Mouse (Mus musculus): ENCODE results near the gene Gm29735.
"Not testable (repeated sequence)": the region's sequence is repeated elsewhere in the genome, so short reads cannot be mapped to it uniquely, and the experiment has no call there.

Gene Gm29735

DNA sequence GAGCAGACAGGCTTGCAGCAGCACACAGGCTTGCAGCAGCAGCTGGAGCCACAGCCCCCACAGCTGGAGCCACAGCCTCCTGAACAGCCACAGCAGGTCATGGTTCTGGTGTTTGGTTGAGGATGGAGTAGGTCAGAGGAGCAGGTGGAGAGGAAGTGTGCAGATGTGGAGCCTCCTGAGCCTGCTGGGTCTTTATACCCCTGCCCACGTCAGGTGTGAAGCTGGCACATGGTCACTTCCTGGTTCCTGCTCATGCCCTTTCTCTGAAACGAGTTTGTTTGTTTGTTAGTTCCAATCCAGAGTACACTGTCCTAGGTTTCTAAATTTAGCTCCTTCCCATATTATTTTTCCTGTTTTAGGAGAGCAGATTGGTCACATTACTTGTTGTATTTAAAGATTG lies at the start of gene Gm29735:
Gene Gm29735, minus strand, starts transcription at position 101 of the 400 bp plus-strand sequence.
- not testable (repeated sequence) for DNase-seq (ENCODE audit: low read depth)

GRCm38 (mm10) chr7:142205488-142205887 lies 48.6 kb upstream of the Gm29735 start:
- no peak for DNase-seq (ENCODE audit: low read depth)

GRCm38 (mm10) chr7:142201064-142201463 lies 44.2 kb upstream of the Gm29735 start, which contains the start of gene Krtap5-3:
Gene Krtap5-3, plus strand, starts transcription at chr7:142201364.
- no peak for DNase-seq (ENCODE audit: low read depth)

DNA sequence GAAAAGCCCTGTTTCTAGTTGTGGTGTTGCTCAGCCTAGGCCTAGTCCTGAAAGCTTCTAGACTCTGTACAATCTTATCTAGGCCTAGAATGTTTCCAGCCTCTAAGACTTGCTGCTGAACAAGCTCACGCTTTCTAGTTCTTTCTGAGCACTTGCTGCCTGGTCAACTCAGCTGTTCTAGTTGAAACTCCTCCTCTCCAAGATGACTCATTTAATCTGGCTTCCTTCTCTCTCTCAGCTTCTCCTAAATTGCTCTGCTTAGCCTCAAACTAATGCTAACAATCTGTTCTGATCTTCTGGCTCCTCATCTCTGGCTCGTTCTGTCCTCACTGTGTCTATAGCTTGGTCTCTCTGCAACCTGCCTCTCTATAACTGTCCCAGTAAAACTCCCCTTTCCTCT lies 41.8 kb upstream of the Gm29735 start:
- DNase-seq (ENCODE audit: low read depth) = no peak

- no peak for DNase-seq (ENCODE audit: low read depth)
Measured at GRCm38 (mm10) chr7:142190289-142190688, 33.4 kb upstream of the Gm29735 start, which contains the start of gene Gm10153. Gene Gm10153, minus strand, starts transcription at chr7:142190389.

DNA sequence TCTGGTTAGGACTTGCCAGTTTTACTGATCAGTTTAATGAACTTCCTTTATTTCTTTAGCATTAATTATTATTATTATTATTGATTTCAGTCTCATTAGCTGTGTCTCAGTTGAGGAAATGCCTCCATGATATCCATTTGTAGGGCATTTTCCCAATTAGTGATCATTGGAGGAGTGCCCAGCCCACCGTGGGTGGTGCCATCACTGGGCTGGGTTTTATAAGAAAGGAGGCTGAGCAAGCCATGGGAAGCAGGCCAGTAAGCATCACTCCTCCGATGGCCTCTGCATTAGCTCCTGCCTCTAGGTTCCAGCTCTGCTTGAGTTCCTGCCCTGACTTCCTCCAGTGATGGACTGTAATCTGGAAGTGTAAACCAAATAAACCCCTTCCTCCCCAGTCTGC lies 31.2 kb upstream of the Gm29735 start:
- DNase-seq (ENCODE audit: low read depth) = no peak

DNA sequence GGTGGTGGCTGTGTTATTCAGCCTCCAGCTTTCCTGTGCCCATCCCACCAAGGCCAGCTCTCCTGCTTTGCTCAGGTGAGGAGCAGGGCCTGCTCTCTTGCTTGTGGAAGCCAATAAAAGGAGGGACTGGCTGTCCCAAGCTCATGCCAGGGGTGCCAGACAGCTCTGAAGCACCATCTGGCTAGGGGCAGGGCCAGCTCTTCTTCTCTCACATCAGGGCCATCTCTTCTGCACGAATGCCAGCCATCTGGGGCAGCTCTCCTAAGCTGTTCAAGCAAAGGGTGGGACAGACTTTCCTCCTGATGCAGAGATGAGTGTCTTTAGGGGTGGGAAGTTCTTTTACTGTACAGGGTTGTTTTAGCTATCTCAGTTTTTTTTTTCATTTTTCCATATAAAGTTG lies 24.1 kb upstream of the Gm29735 start:
- DNase-seq (ENCODE audit: low read depth) = no peak

GRCm38 (mm10) chr7:142178685-142179084 lies 21.8 kb upstream of the Gm29735 start:
- no peak for DNase-seq (ENCODE audit: low read depth)

DNA sequence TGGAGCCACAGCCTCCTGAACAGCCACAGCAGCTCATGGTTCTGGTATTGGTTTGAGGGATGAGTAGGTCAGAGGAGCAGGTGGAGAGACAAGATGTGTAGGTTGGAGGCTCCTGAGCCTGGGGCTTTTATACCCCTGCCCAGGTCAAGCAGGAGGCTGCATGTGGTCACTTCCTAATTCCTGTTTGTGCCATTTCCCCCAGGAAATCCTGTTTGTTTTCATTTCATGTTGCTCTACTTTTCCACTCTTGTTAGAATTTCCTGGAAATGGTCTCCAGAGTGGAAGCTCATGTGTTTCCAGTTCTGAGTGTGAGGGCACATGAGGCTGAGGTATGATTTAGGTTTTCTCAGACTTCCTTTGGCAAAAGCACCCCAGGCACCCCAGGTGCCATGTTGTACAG lies 19.0 kb upstream of the Gm29735 start, which contains the start of gene Krtap5-2:
Gene Krtap5-2, minus strand, starts transcription at position 101 of the 400 bp plus-strand sequence.
- not testable (repeated sequence) for DNase-seq (ENCODE audit: low read depth)

DNA sequence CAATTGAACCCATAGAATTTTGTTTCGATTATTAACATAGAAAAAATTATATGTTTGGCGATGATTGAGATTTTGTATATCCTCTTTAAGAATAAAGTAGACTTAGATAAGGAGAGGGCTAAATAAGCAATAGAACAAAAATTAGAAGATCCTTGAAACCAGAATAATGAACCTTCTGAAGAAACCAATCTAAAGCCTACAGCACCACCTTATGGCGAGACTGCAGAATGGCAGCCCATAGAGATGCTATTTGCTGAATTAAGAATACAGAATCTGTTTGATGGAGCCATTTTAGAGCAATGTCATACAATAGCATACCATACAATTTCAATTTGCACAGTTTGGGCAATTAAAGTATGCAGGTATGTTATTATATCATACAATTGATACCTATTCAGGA lies 12.9 kb upstream of the Gm29735 start:
- peak; percentile 9 for DNase-seq (ENCODE audit: low read depth)

DNA sequence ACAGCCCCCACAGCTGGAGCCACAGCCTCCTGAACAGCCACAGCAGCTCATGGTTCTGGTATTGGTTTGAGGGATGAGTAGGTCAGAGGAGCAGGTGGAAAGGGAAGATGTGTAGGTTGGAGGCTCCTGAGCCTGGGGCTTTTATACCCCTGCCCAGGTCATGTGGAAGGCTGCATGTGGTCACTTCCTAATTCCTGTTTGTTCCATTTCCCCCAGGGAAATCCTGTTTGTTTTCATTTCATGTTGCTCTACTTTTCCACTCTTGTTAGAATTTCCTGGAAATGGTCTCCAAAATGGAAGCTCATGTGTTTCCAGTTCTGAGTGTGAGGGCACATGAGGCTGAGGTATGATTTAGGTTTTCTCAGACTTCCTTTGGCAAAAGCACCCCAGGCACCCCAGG lies 8.7 kb upstream of the Gm29735 start, which contains the start of gene Gm4553:
Gene Gm4553, minus strand, starts transcription at position 101 of the 400 bp plus-strand sequence.
- DNase-seq (ENCODE audit: low read depth) = not testable (repeated sequence)

DNA sequence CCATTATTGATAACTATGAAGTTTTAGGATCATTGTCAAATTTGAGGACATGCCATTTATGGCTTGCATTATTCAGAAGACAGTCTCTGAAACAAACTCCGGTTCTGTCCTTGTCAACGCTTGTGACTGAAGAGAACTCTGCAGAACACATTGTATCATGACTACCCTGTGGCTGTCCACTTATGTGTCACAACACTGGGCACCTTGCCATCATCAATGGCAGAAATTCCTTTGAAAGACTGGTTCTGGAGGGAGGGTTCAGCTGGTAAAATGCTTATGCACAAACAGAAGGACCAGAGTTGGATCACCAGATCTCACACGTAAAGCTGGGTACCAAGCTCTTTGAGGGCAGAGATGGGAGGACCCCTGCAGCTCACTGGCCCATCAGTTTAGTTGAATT lies 2.5 kb upstream of the Gm29735 start:
- no peak for DNase-seq (ENCODE audit: low read depth)

GRCm38 (mm10) chr7:142155308-142155707 lies 1.6 kb downstream of the Gm29735 start:
- DNase-seq (ENCODE audit: low read depth) = no peak

DNA sequence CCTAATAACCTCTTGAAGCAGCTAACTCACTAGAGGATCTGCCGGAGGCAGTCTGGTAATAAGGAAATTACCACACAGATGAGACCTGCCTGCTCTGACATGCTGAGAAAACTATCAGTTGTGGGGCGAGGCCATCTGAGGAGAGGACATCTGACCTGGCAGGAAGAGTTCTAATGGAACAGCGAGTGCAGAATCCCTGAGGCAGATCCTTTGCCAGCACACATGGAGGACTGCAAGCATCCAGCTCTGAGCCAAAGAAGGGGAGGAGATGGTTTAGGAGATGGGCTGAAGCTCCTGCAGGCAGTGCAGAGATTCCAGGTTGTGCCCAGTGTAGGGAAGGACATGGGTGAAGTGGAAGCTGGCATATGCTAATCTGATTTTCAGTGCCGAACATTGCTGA lies 4.7 kb downstream of the Gm29735 start:
- DNase-seq (ENCODE audit: low read depth) = no peak

- no peak for DNase-seq (ENCODE audit: low read depth)
Measured at GRCm38 (mm10) chr7:142148633-142149032, 8.3 kb downstream of the Gm29735 start.

DNA sequence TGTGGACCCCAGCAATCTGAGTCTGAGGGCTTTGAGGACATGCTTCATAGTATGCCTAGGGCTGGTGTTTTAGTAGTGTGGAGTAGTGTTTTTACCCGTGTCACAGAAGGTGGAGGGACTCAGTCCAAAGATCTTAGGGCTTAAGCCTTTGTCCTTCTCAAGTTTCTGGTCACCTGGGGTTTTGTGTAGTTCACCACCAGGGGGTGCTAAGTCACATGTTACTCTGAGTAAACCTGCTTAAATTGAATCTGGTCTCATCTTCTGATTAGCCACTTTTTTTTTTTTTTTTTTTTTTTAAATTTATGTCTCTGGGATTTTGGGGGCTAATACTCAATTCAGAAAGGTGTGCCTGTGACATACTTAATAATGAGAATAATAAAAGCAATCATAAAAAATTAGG lies 10.9 kb downstream of the Gm29735 start:
- DNase-seq (ENCODE audit: low read depth) = peak; percentile 40

GRCm38 (mm10) chr7:142145413-142145940 lies 11.4 kb downstream of the Gm29735 start:
- DNase-seq (ENCODE audit: low read depth) = no peak

DNA sequence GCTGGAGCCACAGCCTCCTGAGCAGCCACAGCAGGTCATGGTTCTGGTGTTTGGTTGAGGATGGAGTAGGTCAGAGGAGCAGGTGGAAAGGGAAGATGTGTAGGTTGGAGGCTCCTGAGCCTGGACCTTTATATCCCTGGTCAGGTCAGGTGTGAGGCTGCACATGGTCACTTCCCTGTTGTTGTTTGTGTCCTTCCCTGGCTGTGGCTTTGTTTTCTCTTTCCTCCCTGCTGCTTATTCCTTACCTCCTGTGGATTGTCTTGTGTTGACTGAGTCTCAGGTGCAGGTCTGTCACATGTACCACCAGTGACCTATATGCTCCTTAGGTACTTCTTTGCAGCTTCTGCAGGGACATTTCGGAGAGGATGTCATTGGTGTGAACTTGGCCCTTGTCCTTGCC lies 12.4 kb downstream of the Gm29735 start, which contains the start of gene Gm45337:
Gene Gm45337, minus strand, starts transcription at position 101 of the 400 bp plus-strand sequence.
- DNase-seq (ENCODE audit: low read depth) = no peak

DNA sequence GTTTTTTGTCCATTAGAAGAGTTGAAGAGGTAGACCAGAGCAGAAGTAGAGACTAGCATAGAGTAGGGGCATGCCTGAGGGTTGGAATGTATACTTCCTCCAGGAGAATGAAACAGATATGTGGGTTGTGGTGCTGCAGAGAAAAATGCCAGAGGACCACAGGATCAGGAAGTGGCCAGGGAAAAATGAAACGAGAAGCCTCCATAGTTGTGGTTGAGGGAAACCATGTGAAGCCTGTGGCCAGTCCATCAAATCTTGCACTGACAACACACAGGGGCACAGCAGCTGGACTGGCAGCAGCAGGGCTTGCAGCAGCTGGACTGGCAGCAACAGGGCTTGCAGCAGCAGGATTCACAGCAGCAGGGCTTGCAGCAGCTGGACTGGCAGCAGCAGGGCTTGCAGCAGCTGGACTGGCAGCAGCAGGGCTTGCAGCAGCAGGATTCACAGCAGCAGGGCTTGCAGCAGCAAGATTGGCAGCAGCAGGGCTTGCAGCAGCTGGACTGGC lies 13.4 kb downstream of the Gm29735 start:
- DNase-seq (ENCODE audit: low read depth) = not testable (repeated sequence)

GRCm38 (mm10) chr7:142140696-142141095 lies 16.2 kb downstream of the Gm29735 start:
- DNase-seq (ENCODE audit: low read depth) = no peak

GRCm38 (mm10) chr7:142135934-142136333 lies 21.0 kb downstream of the Gm29735 start, which contains the start of gene Gm39115:
Gene Gm39115, minus strand, starts transcription at chr7:142136034.
- DNase-seq (ENCODE audit: low read depth) = not testable (repeated sequence)

DNA sequence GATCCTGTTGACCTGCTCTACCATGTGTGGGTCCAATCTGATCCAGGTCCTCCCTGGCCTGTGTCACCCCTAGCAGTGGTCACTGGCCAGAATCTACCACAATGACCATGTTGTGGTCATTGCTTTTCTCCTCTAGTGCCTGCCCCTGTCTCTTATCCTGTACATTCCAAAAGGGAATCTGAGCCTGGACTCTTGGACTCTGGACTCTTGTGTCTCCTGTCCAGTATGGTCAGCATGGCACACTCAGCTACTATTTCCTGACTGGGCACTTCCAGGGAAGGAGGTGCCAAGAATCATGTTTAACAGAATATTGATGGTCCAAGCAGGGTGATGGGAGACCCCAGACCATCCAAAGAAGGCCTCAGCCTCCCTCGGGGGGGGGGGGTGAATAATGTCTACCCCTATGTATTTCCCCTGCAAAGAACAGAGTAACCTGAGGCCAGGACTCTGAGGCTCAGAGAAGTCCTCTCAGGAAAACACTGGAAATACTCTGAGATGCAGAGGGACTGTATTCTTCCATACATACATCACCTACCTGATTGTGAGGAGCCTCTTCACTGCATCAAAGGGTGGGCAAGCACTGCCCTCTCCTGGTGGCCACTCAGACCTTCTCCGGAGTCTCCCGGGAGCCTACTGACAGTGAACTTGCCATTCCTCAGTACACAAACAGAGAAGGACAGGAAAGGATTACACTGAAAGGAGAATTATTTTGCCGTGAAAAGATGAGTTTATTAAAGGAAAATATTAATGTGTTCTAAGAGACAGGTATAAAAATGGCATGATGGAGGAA lies 22.5 kb downstream of the Gm29735 start:
- DNase-seq (ENCODE audit: low read depth) = no peak

- DNase-seq (ENCODE audit: low read depth) = no peak
Measured at GRCm38 (mm10) chr7:142128843-142129242, 28.1 kb downstream of the Gm29735 start.

All from c-Kit-positive CD71-positive TER-119-negative erythroid progenitor cells, embryonic 14.5 days (primary cell).